Mouse (Mus musculus): ENCODE measurements at regions not wholly inside any gene's neighbourhood (a gene's known extent, or its start where the extent isn't known, plus 50 kb on each side); places are given as distances from the start of the nearest gene placed in this dataset.

DNA sequence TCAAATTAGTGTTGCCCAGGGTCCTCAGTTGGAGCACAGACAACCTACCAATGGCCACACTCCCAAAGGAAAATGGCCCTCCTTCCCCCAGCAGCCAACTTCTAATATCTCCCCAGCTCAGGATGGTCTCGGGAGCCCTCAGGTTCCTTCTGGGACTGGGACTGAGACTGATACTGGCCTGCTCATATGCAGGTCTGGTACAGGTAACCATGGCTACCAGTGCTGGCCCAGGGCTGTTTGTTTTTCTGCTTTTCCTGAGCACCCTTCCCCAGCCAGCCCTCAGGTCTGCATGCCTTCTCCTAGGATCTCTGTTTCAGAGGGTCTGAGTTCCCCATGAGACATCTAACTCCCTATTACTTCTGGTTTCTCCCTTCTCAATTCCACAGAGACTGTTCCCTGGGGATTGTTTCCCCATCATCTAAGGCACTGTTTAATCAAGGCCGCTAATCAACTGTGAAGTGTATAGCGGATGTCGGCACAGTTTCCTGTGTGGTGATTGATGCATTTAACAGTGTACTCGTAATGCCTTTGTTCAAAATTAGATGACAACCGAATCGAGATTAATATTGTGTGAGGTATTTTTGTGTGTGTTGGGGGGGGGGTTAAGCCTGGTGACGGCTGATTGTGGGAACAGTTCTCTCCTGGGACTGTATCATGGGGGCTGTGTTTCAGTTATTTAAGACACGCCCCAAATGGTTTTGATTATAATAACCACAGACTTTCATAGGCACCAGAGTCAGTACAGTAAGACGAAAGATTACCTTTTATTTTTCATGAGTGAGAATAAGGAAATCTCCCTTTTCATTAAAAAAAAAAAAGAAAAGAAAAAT, 120.8 kb upstream of the Lmcd1 start:
- peak in 1 of 2 experiments; percentile 21 for DNase-seq

DNA sequence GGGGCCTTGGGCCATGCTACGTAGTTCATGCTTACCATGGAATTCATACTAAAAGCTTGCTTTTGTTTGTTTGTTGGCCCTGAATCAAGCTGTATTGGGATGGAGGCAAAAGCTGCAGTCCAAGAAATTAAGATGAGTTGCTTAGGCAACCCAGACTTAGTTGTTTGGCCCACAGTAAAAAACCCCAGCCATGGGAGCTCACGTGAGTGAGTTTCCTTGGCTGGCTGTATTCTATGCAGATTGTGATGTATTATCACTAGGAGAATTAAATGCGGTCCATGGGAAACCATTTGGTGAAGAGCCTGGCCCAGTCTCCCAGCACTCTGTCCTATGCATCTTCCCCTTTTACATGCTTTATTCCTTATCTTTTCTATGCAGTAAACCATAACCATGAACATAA, 106.1 kb upstream of the Lmcd1 start:
- DNase-seq = no peak

GRCm38 (mm10) chr6:112176344-112176743, 97.2 kb upstream of the Lmcd1 start:
- DNase-seq = no peak

GRCm38 (mm10) chr6:112187636-112188035, 85.9 kb upstream of the Lmcd1 start:
- no peak for DNase-seq

DNA sequence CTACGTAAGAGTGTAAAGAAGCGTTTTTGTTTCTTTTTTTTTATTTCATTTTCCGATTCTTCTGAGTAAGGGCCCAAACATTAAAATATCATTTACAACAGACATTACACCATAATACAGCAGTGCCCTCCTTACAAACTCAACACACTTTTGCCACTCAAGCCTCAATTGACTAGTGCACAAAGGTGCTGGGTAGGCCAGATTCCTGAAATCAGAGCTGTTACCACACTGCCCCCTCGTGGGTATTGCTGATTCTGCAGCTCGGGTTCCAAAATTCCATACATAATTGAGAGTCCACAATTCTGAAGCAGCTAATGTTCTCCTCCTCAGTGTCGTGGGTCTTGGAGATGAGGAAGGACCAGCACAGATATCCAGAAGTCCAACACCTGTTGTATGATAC, 82.5 kb upstream of the Lmcd1 start:
- peak; percentile 44 to 79 for DNase-seq

DNA sequence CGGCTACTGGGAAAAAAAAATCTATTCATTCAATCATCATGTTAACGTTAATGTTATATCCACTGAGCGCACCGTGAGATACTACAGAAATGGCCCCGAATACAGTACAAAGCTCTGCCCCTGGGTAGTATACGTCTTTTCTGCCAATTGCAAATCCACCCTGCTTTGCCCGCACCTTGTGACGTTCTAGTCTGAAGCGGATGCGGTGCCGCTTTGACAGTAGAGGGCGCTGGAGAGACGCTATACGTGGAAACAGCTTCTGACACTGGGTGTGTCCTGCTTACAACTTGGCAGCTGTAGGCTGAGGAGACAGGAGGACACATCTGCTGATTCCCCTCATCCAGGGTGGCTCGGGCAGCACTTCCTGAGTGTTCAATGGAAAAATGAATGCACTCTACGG, 76.1 kb upstream of the Lmcd1 start:
- peak; percentile 84 to 86 for DNase-seq

DNA sequence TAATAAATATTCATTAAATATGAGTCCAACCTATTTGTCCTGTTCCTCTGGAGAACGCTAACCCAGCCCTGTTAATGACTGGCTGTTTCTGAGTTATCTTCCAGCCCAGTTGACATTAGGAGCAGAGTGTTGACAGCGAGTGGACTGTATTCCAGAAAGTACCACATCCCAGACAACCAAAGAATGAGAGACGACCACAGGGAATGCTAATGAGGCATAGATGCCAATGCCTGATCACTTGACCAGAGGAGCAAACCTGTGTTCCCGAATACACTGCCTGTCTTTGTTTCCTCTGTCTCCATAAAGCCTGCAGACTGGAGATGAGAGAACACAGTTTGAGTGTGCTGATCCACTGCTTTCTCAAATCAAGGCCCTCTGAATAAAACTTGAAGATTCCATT, 74.3 kb upstream of the Lmcd1 start:
- no peak for DNase-seq

DNA sequence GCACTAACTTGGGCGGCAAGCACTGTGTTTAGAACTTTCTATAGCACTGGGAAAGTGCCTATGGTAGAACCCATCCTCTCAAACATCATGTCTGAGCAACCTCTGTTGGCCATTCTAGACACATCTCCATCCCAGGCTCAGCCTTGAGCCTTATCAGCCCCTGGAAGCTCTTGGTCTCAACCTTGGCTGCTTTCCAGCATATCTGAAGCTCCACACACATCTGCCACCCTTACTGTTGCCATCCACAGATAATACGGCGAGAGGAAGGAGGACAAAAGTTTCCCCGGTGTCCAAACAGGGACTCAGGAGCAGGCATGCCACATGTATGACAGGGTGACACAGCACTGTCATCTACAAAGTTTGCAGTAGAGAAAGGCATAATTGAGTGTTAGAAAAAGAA, 71.4 kb upstream of the Lmcd1 start:
- no peak for DNase-seq

DNA sequence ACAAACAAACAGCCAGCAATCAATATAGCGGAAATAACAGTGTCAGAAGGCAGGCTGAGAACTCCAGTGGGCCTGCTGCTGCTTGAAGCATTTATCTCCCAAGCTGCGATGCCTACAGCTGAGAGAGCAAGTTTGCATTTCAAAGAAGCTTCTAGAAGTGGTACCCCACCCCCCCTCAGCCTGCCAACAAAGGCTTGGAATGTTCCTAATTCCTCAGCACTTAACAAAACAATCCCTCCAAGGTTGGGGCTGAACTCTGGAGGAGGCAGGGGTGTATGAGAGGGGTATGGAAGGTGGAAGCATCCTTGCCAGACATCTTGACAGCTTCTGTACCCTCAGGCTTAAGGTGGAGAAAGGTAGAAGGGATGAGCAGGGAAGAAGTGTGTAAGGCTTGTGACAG, 70.2 kb upstream of the Lmcd1 start:
- DNase-seq = no peak

DNA sequence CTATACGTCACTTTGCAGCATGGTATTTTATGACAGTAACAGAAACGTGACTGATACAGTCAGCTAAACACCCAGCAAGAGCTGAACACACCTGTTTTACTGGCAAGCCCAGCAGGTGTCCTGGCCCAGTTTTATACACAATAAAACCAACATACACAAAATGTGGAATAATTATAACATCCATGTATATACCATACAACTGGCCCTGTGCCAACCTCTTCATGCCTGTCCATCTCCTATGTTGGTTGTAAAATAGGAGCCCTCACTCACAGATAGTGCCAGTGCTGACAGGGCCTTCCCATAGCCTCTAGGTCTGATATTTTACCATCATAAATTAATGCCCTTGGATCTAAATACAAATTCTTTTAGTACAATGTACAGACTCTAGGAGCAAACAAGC, 68.6 kb upstream of the Lmcd1 start:
- no peak for DNase-seq

DNA sequence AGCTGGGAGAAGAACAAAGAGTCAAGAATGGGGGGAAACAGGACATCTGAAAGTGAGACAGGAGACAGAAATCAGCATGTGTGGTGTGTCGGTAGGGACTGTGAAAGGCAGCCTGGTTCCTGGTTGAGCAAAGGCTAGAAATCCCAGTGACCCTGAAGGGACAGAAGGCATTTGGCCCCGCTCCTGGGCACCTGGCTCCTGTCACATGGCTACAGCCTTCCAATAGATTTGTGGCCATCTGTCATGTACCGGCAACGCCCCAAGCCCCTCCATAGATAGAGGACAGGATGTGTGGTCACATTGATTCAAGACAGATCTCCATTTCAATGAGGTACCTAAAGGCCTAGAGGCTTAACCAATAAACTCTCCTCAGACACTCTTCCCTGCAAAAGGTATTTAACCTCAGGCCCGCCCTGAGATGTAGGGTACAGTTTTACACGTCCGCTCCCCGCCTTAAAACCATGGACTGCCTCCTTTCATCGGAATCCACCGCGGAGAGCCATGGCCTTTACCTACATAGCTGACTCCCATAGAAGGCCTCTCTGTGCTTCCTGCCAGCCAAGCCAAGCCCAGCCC, 68.0 kb upstream of the Lmcd1 start:
- no peak for DNase-seq

- DNase-seq = peak in 1 of 2 experiments; percentile 46
These were observed 66.3 kb upstream of the Lmcd1 start for GRCm38 (mm10) chr6:112207229-112207628.

DNA sequence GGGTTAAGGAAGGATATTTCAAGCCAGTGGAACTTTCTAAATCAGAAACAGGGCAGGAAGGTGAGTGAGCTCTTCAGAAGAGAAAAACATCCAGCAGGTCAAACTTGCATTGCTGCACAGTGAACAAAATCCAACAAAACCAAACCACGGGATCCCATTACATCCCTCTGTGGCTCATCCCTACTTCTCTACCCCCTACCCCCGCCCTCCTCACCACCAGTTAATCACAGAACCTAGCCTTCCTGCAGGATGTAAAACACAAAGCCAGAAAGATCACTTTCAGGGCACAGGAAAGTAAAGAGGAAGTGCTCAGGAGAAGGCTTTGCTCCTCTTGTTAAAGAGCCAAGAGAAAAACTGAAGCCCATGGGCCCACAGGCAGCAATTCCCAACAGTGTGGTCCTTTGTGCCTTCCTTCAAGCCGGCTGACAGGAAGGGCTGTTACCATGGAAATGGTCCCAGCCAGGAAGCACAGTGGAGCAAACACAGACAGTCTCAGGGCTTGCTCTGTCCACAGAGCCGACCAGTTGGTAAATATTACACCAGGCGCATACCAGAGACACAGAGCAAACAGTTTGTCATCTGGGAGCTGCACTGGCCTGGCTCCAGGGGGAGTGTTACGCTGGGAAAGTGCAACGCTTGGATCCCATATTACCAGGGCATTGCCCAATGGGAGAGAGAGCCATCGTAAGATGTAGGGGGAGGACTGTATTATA, 63.2 kb upstream of the Lmcd1 start:
- peak; percentile 86 to 94 for DNase-seq

DNA sequence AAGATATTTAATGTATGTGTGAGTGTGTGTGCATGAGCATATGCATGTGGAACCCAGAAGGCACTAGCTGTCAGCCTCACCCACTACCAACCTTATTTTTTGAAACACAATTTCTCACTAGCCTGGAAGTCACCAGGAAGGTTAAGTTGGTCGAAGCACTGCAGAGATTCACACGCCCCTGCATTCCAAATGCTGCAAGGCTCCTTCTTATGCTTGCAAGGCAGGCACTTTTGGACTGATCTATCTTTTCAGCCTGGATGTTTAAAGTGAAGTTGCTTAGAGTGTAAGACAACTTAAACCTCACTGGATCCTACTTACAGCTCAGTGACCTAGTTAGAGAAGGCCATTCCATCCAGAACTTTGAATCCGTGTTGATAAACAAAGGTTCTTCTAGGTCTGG, 56.7 kb upstream of the Lmcd1 start:
- DNase-seq = no peak

GRCm38 (mm10) chr6:112218248-112218647, 55.3 kb upstream of the Lmcd1 start:
- no peak for DNase-seq

DNA sequence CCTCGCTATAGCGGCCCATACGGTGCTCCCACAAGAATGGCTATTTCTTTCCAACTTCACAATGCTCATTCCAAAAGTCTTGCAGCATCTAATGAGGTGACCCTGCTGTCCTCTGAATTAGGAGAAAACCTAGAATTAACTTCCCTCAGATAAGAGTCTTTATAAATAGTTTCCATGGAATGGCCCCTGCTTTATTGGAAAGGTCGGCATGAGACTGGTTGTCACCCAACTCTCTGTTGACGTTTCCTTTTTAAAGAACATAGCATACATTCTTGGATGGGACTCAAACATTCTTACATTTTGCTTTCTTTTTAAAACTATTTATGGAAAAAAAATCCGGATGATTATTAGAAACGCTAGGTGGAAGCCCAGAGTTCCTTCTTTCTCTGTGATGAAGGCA, 53.9 kb upstream of the Lmcd1 start:
- DNase-seq = no peak

DNA sequence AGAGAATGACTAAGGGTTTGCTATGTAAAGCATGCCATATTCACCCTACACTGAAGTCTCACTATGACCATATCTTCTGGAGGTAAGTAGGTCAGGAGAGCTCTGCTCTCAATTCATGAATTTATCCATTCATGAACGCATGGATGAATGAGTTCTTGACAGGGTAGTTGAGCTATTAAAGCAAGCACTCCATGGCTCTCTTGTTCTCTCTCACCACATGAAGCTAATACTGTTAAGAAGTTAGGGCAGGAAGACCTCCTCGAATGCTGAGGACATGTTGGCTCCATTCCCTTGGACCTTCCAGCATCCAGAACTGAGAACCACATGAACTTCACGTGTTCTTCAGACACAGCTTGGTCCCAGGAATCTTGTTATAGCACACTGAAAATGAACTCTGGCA, 53.4 kb upstream of the Lmcd1 start:
- no peak for DNase-seq

DNA sequence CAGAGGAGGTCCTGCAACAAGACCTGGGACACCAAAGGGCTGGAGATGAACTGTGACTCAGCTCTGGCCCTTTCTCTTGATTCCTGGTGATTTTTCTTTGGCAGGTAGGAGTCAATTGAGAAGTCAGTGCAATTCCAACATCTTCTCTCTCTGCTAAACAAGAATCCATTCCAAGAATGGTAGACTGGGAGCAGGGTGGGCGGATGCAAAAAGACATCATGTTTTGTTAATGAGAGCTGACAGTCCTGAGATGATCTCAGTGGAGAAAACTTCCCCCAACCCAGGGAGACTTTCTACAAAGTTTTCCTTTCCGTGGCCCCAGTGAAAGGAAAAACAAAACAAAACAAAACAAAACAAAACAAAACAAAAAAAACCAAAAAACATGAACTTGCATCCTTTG, 52.2 kb upstream of the Lmcd1 start:
- DNase-seq = no peak

DNA sequence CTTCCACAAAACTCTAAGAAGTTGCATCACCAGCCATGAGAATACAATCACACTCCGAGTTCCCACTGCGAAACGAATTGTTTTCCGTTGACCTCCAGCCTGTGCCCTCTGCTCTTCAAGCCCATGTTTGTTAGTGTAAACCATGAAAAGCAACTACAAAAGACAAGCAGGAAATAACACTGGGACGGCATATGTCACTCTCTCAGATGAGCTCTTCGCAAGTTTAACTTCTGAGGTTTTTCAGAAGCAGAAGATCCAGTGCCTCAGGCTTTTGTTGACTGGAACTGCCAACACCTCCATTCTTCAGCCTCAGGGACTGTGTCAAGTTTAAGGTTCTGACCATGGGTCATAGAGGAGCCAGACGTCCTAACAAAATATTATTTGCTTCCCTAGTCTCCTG, 50.2 kb upstream of the Lmcd1 start:
- peak; percentile 36 to 60 for DNase-seq
